Mouse (Mus musculus): Measurements from ENCODE around the gene Dtl.

GRCm38 (mm10) chr1:191599210-191599609, 23.9 kb upstream of the Dtl start:
- TF ChIP-seq MAFK (IDR thresholded peaks at IDR 0.05; ENCODE audit: insufficient read depth, low read depth, low read length) (no peak), HCFC1 (IDR thresholded peaks at IDR 0.05; ENCODE audit: borderline replicate concordance, insufficient read depth, low read length) (no peak), ZC3H11A (IDR thresholded peaks at IDR 0.05; ENCODE audit: borderline replicate concordance, low read depth, low read length) (no peak), ZNF384 (IDR thresholded peaks at IDR 0.05; ENCODE audit: low read depth, low read length) (no peak), CHD2 (IDR thresholded peaks at IDR 0.05; ENCODE audit: low read depth, low read length) (no peak)
